ENCODE assay signal across 9 mouse cellular contexts in the genomic region with DNA sequence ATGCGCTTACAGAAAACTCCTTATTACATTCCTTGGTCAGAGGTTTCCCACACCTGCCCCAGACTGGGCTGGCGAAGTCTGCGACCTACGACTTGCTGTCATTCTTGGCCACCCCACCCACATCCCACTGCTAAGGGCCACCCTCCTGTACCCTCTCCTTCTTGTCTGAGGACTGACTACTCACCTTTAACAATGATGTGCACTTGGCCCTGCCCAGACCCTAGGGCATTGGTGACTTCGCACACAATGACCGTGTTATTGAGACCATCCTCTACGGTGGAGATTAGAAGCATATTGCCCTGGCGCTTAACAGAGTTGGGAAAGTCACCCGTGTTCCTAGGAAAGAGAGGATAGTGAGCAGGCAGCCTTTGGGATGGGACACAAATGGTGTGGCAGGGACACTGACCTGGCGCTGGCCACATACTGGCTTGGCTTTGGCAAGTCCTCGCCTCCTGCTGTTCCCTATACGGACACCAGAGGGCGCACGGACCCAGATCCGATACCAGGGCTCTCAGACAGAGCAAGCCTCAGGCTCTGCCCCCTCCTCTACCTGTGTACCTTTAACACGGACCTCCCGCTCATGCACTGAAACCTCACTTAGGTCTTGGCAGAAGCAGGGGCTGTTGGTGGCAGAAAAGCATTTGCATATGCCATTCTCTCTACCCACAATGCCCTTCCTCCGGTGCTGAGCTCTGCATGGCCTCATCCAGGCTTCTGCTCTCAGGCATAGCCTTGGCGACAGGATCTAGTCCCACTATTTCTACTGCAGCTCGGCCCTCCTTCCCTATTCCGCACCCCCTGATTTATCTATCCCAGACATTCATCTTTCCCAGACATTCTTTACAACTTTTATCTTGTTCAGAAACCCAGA. TPM values are rescaled to one million over a fixed set of nuclear protein-coding genes. Genes with fewer than 3 reads are reported as not detected.
A peak's percentile ranks its signal among the peaks of the same experiment; 100 is the strongest.
DNase-seq lines count a peak whose midpoint lies in the region; ATAC-seq lines count a peak whose summit lies in the region.
"Had no signal": no experiment of that assay in that cellular context is flagged by ENCODE, and none has a peak within 500 bp of the region (broad histone marks: within the 10 kb centered on the region; RNA-seq: fewer than 3 reads in every experiment).

No protein-coding gene starts in this region.

- H3K4me1 ChIP-seq in hindbrain, embryonic 14.5 days (replicated peaks; ENCODE audit: control insufficient read depth, insufficient read depth, low read length): no peaks in the 10 kb centered on the region
- H3K4me1 ChIP-seq: liver, embryonic 15.5 days had no signal

- no peak overlapping the region for H3K4me2 ChIP-seq in hindbrain, embryonic 14.5 days (replicated peaks)
- H3K4me2 ChIP-seq: liver, embryonic 15.5 days had no signal

- DNase-seq in NIH3T3 (ENCODE audit: low read depth): peak; percentile 87
- peak; percentile 62 for DNase-seq in cerebellum, adult 9-11 months
- peak; percentile 65 to 74 for DNase-seq in frontal cortex, postnatal 25 days (ENCODE audit: low spot score in 2 of 2)
- peak; percentile 84 for DNase-seq in hindbrain, embryonic 14.5 days (ENCODE audit: low spot score)
- peak; percentile 70 to 73 for DNase-seq in layer of hippocampus, postnatal 36 days
- DNase-seq in lung, postnatal 4 days: peak; percentile 76 to 85
- DNase-seq in retina, postnatal 7 days (ENCODE audit: low read depth, low spot score): peak; percentile 59
- peak; percentile 65 for DNase-seq in urinary bladder, postnatal 10 days (ENCODE audit: low spot score)

- ATAC-seq in hindbrain, embryonic 14.5 days (ENCODE audit: low FRiP score): peak; percentile 73

- no peak overlapping the region for H3K9ac ChIP-seq in hindbrain, embryonic 14.5 days
- H3K9ac ChIP-seq: liver, embryonic 15.5 days had no signal

- H3K36me3 ChIP-seq in hindbrain, embryonic 14.5 days (replicated peaks; ENCODE audit: control insufficient read depth, insufficient read depth): peaks cover 25% of the 10 kb centered on the region

- 54% methylated on average over 21 of the region's 21 CpGs for WGBS in hindbrain, embryonic 14.5 days

- H3K27ac ChIP-seq in hindbrain, embryonic 14.5 days: no peak overlapping the region
- H3K27ac ChIP-seq: liver, embryonic 15.5 days had no signal

- H3K27me3 ChIP-seq in hindbrain, embryonic 14.5 days (ENCODE audit: control insufficient read depth, insufficient read depth, low read length): no peaks in the 10 kb centered on the region
- H3K27me3 ChIP-seq: liver, embryonic 15.5 days had no signal

- 0 out of 2 replicates have a peak, but pooled peaks cover 6% of the 10 kb centered on the region for H3K9me3 ChIP-seq in hindbrain, embryonic 14.5 days (ENCODE audit: control insufficient read depth, low read length)
- H3K9me3 ChIP-seq: liver, embryonic 15.5 days had no signal

- no peak overlapping the region for H3K4me3 ChIP-seq in hindbrain, embryonic 14.5 days (replicated peaks; ENCODE audit: low read length)
- H3K4me3 ChIP-seq: liver, embryonic 15.5 days had no signal

RNA-seq across cellular contexts. Expression of gene Pvr, which starts 10.3 kb away (rescaled TPM):
- 6.4 and 6.6 TPM in 2 replicates for polyA plus RNA-seq in hindbrain, embryonic 14.5 days (2014; fragmentation: Nextera tagmentation; extraction: Ambion mirVana)
- total RNA-seq in layer of hippocampus, postnatal 36 days (2021): 10 to 100 TPM; 11.5 to 14.9 TPM

RNA-seq across cellular contexts. Expression of gene Ceacam19, which starts 22.9 kb away (rescaled TPM):
- polyA plus RNA-seq in hindbrain, embryonic 14.5 days (2014; fragmentation: Nextera tagmentation; extraction: Ambion mirVana): not detected in 2 replicates
- total RNA-seq in layer of hippocampus, postnatal 36 days (2021): not detected
- polyA plus RNA-seq: liver, embryonic 15.5 days had no signal

RNA-seq across cellular contexts. Expression of gene Igsf23, which starts 39.9 kb away (rescaled TPM):
- not detected in 2 replicates for polyA plus RNA-seq in hindbrain, embryonic 14.5 days (2014; fragmentation: Nextera tagmentation; extraction: Ambion mirVana)
- not detected for total RNA-seq in layer of hippocampus, postnatal 36 days (2021)

RNA-seq across cellular contexts. Expression of gene Ceacam16, which starts 49.6 kb away (rescaled TPM):
- polyA plus RNA-seq in hindbrain, embryonic 14.5 days (2014; fragmentation: Nextera tagmentation; extraction: Ambion mirVana): 0.17 and 0.20 TPM in 2 replicates
- not detected for total RNA-seq in layer of hippocampus, postnatal 36 days (2021)
- polyA plus RNA-seq: liver, embryonic 15.5 days had no signal

RNA-seq across cellular contexts. Expression of gene Ceacam20, which starts 54.6 kb away (rescaled TPM):
- polyA plus RNA-seq in hindbrain, embryonic 14.5 days (2014; fragmentation: Nextera tagmentation; extraction: Ambion mirVana): not detected in 2 replicates
- total RNA-seq in layer of hippocampus, postnatal 36 days (2021): not detected
- polyA plus RNA-seq: liver, embryonic 15.5 days had no signal
